Mouse (Mus musculus) E14TG2a.4 (cell line): ENCODE measurements at regions not wholly inside any gene's neighbourhood (a gene's known extent, or its start where the extent isn't known, plus 50 kb on each side); places are given as distances from the start of the nearest gene placed in this dataset.

Experiments
- CTCF ChIP-seq: conservative IDR thresholded peaks from 2 replicates; pipeline ENCODE4 v1.5.1; 2014; ENCODE audit warnings: low read length
- NANOG ChIP-seq: IDR thresholded peaks from 2 replicates; pipeline ENCODE4 v1.6.1; 2014; ENCODE audit warnings: borderline replicate concordance, low read length, mixed read lengths

DNA sequence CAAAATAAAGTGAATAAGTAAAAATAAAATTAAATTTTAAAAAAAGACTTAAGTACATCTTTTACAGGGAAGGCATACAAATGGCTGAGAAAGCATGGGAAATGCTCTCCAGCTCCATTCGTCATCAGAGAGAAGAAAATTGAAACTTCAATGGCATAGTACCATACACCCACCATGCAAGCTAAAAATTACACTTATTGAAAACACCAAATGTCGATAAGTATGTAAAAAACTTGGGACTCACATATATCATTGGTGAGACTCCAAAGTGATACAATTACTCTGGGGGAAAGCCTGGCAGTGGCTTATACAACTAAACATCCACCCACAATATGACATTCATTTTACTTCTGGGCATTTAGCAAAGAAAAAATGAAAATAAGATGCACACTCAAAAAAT is 1025.7 kb downstream of the Poteg start:
- TF ChIP-seq CTCF = no peak
- TF ChIP-seq NANOG = no peak
